Mouse (Mus musculus): ENCODE data around the gene Mettl9. TPM values are rescaled to one million over a fixed set of nuclear protein-coding genes. Genes with fewer than 3 reads are reported as not detected.

The Mettl9 gene
- polyA plus RNA-seq, 1 experiment from 2014 or later, result 228 TPM

DNA sequence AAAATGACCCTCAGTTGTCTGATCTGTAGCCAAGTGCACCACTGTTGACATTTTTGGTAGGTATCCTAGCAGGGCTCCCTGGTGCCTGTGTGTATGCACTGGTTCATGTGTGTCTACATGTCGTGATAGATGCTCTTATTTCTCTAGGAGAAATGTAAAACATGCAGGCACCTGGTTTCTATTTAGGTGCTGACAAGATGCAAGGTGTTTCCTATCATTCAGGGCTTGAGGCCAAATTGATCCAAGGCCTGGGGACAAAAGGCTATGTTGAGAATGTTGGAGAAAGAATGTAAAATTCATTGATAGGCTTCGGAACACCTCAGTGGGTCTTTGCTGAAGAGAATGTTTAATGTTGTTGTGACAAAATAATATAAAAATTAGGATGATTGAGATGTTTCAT lies 47.6 kb downstream of the Mettl9 start:
- WGBS, result 45% methylated on average over 2 of the region's 2 CpGs
- no peaks in the 10 kb centered on the region for H3K9me3 ChIP-seq
- ATAC-seq (ENCODE audit: insufficient number of reproducible peaks, insufficient read depth, low FRiP score, low TSS enrichment), result no peak
- no peaks in the 10 kb centered on the region for H3K27me3 ChIP-seq
- H3K4me3 ChIP-seq, result no peak overlapping the region
- H3K4me1 ChIP-seq, result peaks cover 19% of the 10 kb centered on the region; the same call in 1 of the 2 replicates
- no peak overlapping the region for H3K4me2 ChIP-seq (replicated peaks)
- H3K36me3 ChIP-seq, result peaks cover 14% of the 10 kb centered on the region
- H3K27ac ChIP-seq, result no peak overlapping the region
- H3K9ac ChIP-seq, result no peak overlapping the region

DNA sequence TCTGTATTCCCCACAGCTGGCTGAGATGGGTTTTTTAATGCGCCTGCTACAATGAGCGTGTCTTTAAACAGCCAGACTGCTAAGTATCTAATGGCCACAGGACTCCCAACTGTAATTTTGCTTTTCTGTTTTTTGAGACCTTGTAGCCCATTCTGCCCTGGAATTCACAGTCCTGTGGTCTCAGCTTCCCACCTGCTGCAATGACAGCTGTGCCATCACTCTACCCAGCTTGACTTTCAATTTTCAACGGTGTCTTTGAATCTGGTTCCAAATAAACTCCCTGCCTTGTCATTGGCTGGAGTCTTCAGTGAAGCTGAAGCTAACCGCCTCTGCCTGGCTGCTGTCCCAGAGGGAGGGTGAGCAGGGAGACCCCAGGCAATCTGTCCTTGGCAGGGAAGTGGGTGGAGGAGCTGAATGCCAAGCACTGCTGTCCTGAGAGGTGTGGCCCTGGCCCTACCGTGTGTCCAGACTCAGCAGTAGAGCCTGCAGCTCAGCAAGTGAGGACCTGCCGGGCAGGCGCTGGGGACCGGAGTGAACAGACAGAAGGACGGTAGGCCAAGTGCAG lies 48.8 kb downstream of the Mettl9 start:
- Histone ChIP-seq H3K4me2 (replicated peaks) (no peak overlapping the region), H3K27ac (0 out of 2 replicates have a peak overlapping the region, but pooled peaks have one; percentile 30), H3K36me3 (peaks cover 7% of the 10 kb centered on the region), H3K27me3 (no peaks in the 10 kb centered on the region), H3K9ac (no peak overlapping the region), H3K4me3 (no peak overlapping the region), H3K4me1 (peaks cover 19% of the 10 kb centered on the region; the same call in 1 of the 2 replicates), H3K9me3 (no peaks in the 10 kb centered on the region)
- 74% methylated on average over 9 of the region's 9 CpGs for WGBS
- no peak for ATAC-seq (ENCODE audit: insufficient number of reproducible peaks, insufficient read depth, low FRiP score, low TSS enrichment)

GRCm38 (mm10) chr7:121084840-121085453 lies 50.7 kb downstream of the Mettl9 start:
- H3K4me1 ChIP-seq, result peaks cover 19% of the 10 kb centered on the region; the same call in 1 of the 2 replicates
- 59% methylated on average over 8 of the region's 8 CpGs for WGBS
- no peaks in the 10 kb centered on the region for H3K9me3 ChIP-seq
- H3K27me3 ChIP-seq, result no peaks in the 10 kb centered on the region
- no peak for ATAC-seq (ENCODE audit: insufficient number of reproducible peaks, insufficient read depth, low FRiP score, low TSS enrichment)
- H3K4me2 ChIP-seq (replicated peaks), result no peak overlapping the region
- H3K27ac ChIP-seq, result 0 out of 2 replicates have a peak overlapping the region, but pooled peaks have one; percentile 19
- H3K36me3 ChIP-seq, result no peaks in the 10 kb centered on the region
- H3K9ac ChIP-seq, result no peak overlapping the region
- H3K4me3 ChIP-seq, result no peak overlapping the region

DNA sequence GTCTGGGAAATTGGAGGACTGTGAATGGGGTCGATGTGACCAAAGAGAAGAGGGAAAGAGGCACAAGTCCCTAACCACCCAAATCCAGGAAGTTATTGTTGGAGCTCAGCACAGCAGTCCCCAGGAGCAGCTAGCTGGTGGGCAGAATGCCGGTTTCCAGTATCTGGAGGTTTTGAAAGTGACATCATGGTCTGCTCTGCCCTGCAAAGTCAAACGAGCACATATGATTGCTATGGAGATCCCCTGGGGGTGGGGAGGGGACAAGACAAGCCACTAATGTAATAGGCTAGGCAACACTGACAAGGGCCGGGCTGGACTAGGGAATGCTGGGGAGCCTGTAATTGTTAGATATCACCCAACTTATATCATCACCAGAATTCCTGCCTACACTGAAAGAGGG lies 51.3 kb downstream of the Mettl9 start:
- ATAC-seq (ENCODE audit: insufficient number of reproducible peaks, insufficient read depth, low FRiP score, low TSS enrichment), result no peak
- no peak overlapping the region for H3K4me2 ChIP-seq (replicated peaks)
- peaks cover 19% of the 10 kb centered on the region; the same call in 1 of the 2 replicates for H3K4me1 ChIP-seq
- H3K27ac ChIP-seq, result 0 out of 2 replicates have a peak overlapping the region, but pooled peaks have one; percentile 19
- no peaks in the 10 kb centered on the region for H3K27me3 ChIP-seq
- no peak overlapping the region for H3K9ac ChIP-seq
- H3K9me3 ChIP-seq, result no peaks in the 10 kb centered on the region
- no peaks in the 10 kb centered on the region for H3K36me3 ChIP-seq
- H3K4me3 ChIP-seq, result no peak overlapping the region
- 5% methylated on average over 4 of the region's 4 CpGs for WGBS

GRCm38 (mm10) chr7:121088745-121089144 lies 54.5 kb downstream of the Mettl9 start:
- no peak for ATAC-seq (ENCODE audit: insufficient number of reproducible peaks, insufficient read depth, low FRiP score, low TSS enrichment)
- H3K4me3 ChIP-seq, result no peak overlapping the region
- H3K9ac ChIP-seq, result no peak overlapping the region
- peaks cover 14% of the 10 kb centered on the region; the same call in 1 of the 2 replicates for H3K4me1 ChIP-seq
- H3K4me2 ChIP-seq (replicated peaks), result no peak overlapping the region
- H3K36me3 ChIP-seq, result no peaks in the 10 kb centered on the region
- no peaks in the 10 kb centered on the region for H3K9me3 ChIP-seq
- H3K27me3 ChIP-seq, result no peaks in the 10 kb centered on the region
- H3K27ac ChIP-seq, result no peak overlapping the region
- WGBS, result 75% methylated on average over 5 of the region's 5 CpGs

- H3K27ac ChIP-seq, result no peak overlapping the region
- no peaks in the 10 kb centered on the region for H3K27me3 ChIP-seq
- no peak overlapping the region for H3K4me2 ChIP-seq (replicated peaks)
- peaks cover 5% of the 10 kb centered on the region; the same call in 1 of the 2 replicates for H3K4me1 ChIP-seq
- H3K36me3 ChIP-seq, result no peaks in the 10 kb centered on the region
- H3K9me3 ChIP-seq, result no peaks in the 10 kb centered on the region
- ATAC-seq (ENCODE audit: insufficient number of reproducible peaks, insufficient read depth, low FRiP score, low TSS enrichment), result no peak
- 78% methylated on average over 7 of the region's 7 CpGs for WGBS
- no peak overlapping the region for H3K4me3 ChIP-seq
- H3K9ac ChIP-seq, result no peak overlapping the region
Measured at GRCm38 (mm10) chr7:121090748-121091147, 56.5 kb downstream of the Mettl9 start.

DNA sequence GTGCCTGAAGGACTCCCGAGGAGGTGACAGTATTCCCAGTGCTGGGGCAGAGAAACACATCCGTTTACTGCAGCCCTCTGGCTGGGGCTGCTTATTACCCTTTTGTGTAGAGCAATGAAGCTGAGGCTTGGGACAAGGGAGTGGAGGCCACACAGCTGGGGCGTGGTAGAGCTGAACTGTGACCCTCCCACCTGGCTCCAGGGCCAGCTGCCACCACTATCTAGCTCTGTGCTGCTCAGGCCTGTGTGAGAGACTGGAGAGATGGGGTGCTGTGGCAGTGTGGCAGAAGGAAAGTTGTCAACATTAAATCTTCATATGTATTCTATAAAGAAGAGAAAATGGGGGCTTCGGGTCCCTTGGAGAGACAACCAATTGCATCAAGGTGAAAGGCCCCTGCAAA lies 58.8 kb downstream of the Mettl9 start:
- Histone ChIP-seq H3K27ac (no peak overlapping the region), H3K27me3 (no peaks in the 10 kb centered on the region)
- WGBS, result 71% methylated on average over 4 of the region's 4 CpGs

GRCm38 (mm10) chr7:121098614-121099389 lies 64.6 kb downstream of the Mettl9 start:
- 74% methylated on average over 9 of the region's 10 CpGs for WGBS
- H3K4me2 ChIP-seq (replicated peaks), result no peak overlapping the region
- no peak for ATAC-seq (ENCODE audit: insufficient number of reproducible peaks, insufficient read depth, low FRiP score, low TSS enrichment)
- H3K4me3 ChIP-seq, result no peak overlapping the region
- no peaks in the 10 kb centered on the region for H3K27me3 ChIP-seq
- H3K9me3 ChIP-seq, result no peaks in the 10 kb centered on the region
- no peak overlapping the region for H3K27ac ChIP-seq
- H3K9ac ChIP-seq, result no peak overlapping the region
- H3K36me3 ChIP-seq, result no peaks in the 10 kb centered on the region
- no peaks in the 10 kb centered on the region for H3K4me1 ChIP-seq

More for the DNA sequence above, 58.8 kb downstream of the Mettl9 start:
- Histone ChIP-seq H3K9ac (no peak overlapping the region), H3K4me2 (replicated peaks) (no peak overlapping the region), H3K9me3 (no peaks in the 10 kb centered on the region), H3K4me3 (no peak overlapping the region), H3K4me1 (no peaks in the 10 kb centered on the region), H3K36me3 (no peaks in the 10 kb centered on the region)
- no peak for ATAC-seq (ENCODE audit: insufficient number of reproducible peaks, insufficient read depth, low FRiP score, low TSS enrichment)

DNA sequence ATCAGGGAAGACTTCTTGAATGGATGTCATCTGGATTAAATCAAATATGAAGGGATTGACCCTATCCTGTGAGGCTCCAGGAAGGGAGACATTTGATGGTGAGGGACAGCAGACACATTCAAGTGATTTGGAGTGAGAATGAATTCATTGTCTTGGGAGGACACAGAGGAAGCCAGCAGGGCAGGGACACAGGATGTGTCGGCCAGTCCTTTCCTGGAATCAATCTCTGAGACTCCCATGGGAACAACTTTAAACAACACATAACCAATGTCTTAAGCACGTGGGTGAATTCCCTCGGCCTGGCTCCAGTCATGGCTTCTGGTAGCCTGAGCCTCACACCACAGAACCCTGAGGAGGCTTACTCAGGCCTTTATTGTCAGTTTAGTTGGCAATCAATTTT lies 73.6 kb downstream of the Mettl9 start:
- Histone ChIP-seq H3K27me3 (no peaks in the 10 kb centered on the region), H3K9me3 (no peaks in the 10 kb centered on the region), H3K4me2 (replicated peaks) (no peak overlapping the region), H3K27ac (no peak overlapping the region), H3K36me3 (no peaks in the 10 kb centered on the region), H3K4me1 (no peaks in the 10 kb centered on the region), H3K4me3 (no peak overlapping the region), H3K9ac (no peak overlapping the region)
- 19% methylated on average over 3 of the region's 3 CpGs for WGBS
- ATAC-seq (ENCODE audit: insufficient number of reproducible peaks, insufficient read depth, low FRiP score, low TSS enrichment), result no peak

- no peaks in the 10 kb centered on the region for H3K27me3 ChIP-seq
- H3K36me3 ChIP-seq, result no peaks in the 10 kb centered on the region
- no peak for ATAC-seq (ENCODE audit: insufficient number of reproducible peaks, insufficient read depth, low FRiP score, low TSS enrichment)
- no peak overlapping the region for H3K4me2 ChIP-seq (replicated peaks)
- 33% methylated on average over 3 of the region's 3 CpGs for WGBS
- no peak overlapping the region for H3K9ac ChIP-seq
- no peaks in the 10 kb centered on the region for H3K4me1 ChIP-seq
- H3K27ac ChIP-seq, result no peak overlapping the region
- no peaks in the 10 kb centered on the region for H3K9me3 ChIP-seq
- H3K4me3 ChIP-seq, result no peak overlapping the region
Measured at GRCm38 (mm10) chr7:121111321-121111720, 77.1 kb downstream of the Mettl9 start.

GRCm38 (mm10) chr7:121111762-121112161 lies 77.5 kb downstream of the Mettl9 start:
- ATAC-seq (ENCODE audit: insufficient number of reproducible peaks, insufficient read depth, low FRiP score, low TSS enrichment), result no peak
- Histone ChIP-seq H3K9me3 (no peaks in the 10 kb centered on the region), H3K36me3 (no peaks in the 10 kb centered on the region), H3K4me3 (no peak overlapping the region), H3K27ac (no peak overlapping the region), H3K9ac (no peak overlapping the region), H3K27me3 (no peaks in the 10 kb centered on the region), H3K4me2 (replicated peaks) (no peak overlapping the region), H3K4me1 (no peaks in the 10 kb centered on the region)
- WGBS, result 64% methylated on average over 3 of the region's 3 CpGs
